Mouse (Mus musculus): Measurements from ENCODE around the gene Meis1. TPM values are rescaled to one million over a fixed set of nuclear protein-coding genes. Genes with fewer than 3 reads are reported as not detected.

The Meis1 gene
- polyA plus RNA-seq, 1 experiment from 2014 or later, result 116 TPM

- ATAC-seq (ENCODE audit: borderline replicate concordance, extremely low read depth, low FRiP score, low TSS enrichment), result no peak
- Histone ChIP-seq H3K9ac (no peak overlapping the region), H3K27me3 (no peaks in the 10 kb centered on the region), H3K27ac (no peak overlapping the region), H3K4me3 (no peak overlapping the region), H3K4me1 (no peaks in the 10 kb centered on the region), H3K4me2 (no peak overlapping the region), H3K9me3 (no peaks in the 10 kb centered on the region), H3K36me3 (no peaks in the 10 kb centered on the region)
- 54% methylated on average over 6 of the region's 6 CpGs for WGBS
These were observed 106.3 kb downstream of the Meis1 start for GRCm38 (mm10) chr11:18912311-18913019.

GRCm38 (mm10) chr11:18906866-18907265 lies 111.9 kb downstream of the Meis1 start:
- 72% methylated on average over 3 of the region's 3 CpGs for WGBS
- Histone ChIP-seq H3K9me3 (no peaks in the 10 kb centered on the region), H3K9ac (no peak overlapping the region), H3K27me3 (no peaks in the 10 kb centered on the region), H3K4me3 (no peak overlapping the region), H3K4me1 (no peaks in the 10 kb centered on the region; the same call in 1 of the 2 replicates), H3K4me2 (no peak overlapping the region), H3K36me3 (0 out of 2 replicates have a peak, but pooled peaks cover 3% of the 10 kb centered on the region), H3K27ac (no peak overlapping the region)
- no peak for ATAC-seq (ENCODE audit: borderline replicate concordance, extremely low read depth, low FRiP score, low TSS enrichment)

- H3K4me3 ChIP-seq, result no peak overlapping the region
- H3K36me3 ChIP-seq, result 0 out of 2 replicates have a peak, but pooled peaks cover 3% of the 10 kb centered on the region
- ATAC-seq (ENCODE audit: borderline replicate concordance, extremely low read depth, low FRiP score, low TSS enrichment), result no peak
- H3K9me3 ChIP-seq, result no peaks in the 10 kb centered on the region
- H3K9ac ChIP-seq, result no peak overlapping the region
- no peaks in the 10 kb centered on the region for H3K27me3 ChIP-seq
- H3K4me1 ChIP-seq, result no peaks in the 10 kb centered on the region; the same call in 1 of the 2 replicates
- 83% methylated on average over 1 of the region's 1 CpGs for WGBS
- H3K4me2 ChIP-seq, result no peak overlapping the region
- no peak overlapping the region for H3K27ac ChIP-seq
These were observed 113.4 kb downstream of the Meis1 start for GRCm38 (mm10) chr11:18905431-18905830.

GRCm38 (mm10) chr11:18904880-18905279 lies 113.9 kb downstream of the Meis1 start:
- Histone ChIP-seq H3K9me3 (no peaks in the 10 kb centered on the region), H3K4me1 (no peaks in the 10 kb centered on the region; the same call in 1 of the 2 replicates), H3K27me3 (no peaks in the 10 kb centered on the region), H3K4me3 (no peak overlapping the region), H3K4me2 (no peak overlapping the region), H3K9ac (no peak overlapping the region), H3K27ac (no peak overlapping the region), H3K36me3 (0 out of 2 replicates have a peak, but pooled peaks cover 3% of the 10 kb centered on the region)
- no peak for ATAC-seq (ENCODE audit: borderline replicate concordance, extremely low read depth, low FRiP score, low TSS enrichment)
- WGBS, result 77% methylated on average over 1 of the region's 1 CpGs

- WGBS, result 58% methylated on average over 5 of the region's 5 CpGs
These were observed 114.5 kb downstream of the Meis1 start for GRCm38 (mm10) chr11:18904285-18904684.

GRCm38 (mm10) chr11:18900489-18900888 lies 118.3 kb downstream of the Meis1 start:
- ATAC-seq (ENCODE audit: borderline replicate concordance, extremely low read depth, low FRiP score, low TSS enrichment), result no peak
- H3K27ac ChIP-seq, result no peak overlapping the region
- H3K9ac ChIP-seq, result no peak overlapping the region
- H3K36me3 ChIP-seq, result 0 out of 2 replicates have a peak, but pooled peaks cover 3% of the 10 kb centered on the region
- H3K27me3 ChIP-seq, result no peaks in the 10 kb centered on the region
- WGBS, result 42% methylated on average over 2 of the region's 2 CpGs
- no peak overlapping the region for H3K4me2 ChIP-seq
- peaks cover 25% of the 10 kb centered on the region for H3K4me1 ChIP-seq
- H3K4me3 ChIP-seq, result no peak overlapping the region
- H3K9me3 ChIP-seq, result no peaks in the 10 kb centered on the region

More at GRCm38 (mm10) chr11:18904285-18904684, 114.5 kb downstream of the Meis1 start:
- H3K27ac ChIP-seq, result no peak overlapping the region
- no peak overlapping the region for H3K4me2 ChIP-seq
- 0 out of 2 replicates have a peak, but pooled peaks cover 3% of the 10 kb centered on the region for H3K36me3 ChIP-seq
- H3K4me3 ChIP-seq, result no peak overlapping the region
- H3K4me1 ChIP-seq, result peaks cover 3% of the 10 kb centered on the region
- H3K27me3 ChIP-seq, result no peaks in the 10 kb centered on the region
- H3K9ac ChIP-seq, result no peak overlapping the region
- ATAC-seq (ENCODE audit: borderline replicate concordance, extremely low read depth, low FRiP score, low TSS enrichment), result no peak
- H3K9me3 ChIP-seq, result no peaks in the 10 kb centered on the region

GRCm38 (mm10) chr11:18898862-18899261 lies 119.9 kb downstream of the Meis1 start:
- Histone ChIP-seq H3K4me3 (no peak overlapping the region), H3K4me2 (no peak overlapping the region), H3K9ac (no peak overlapping the region), H3K27me3 (no peaks in the 10 kb centered on the region), H3K4me1 (peaks cover 25% of the 10 kb centered on the region), H3K27ac (peak overlapping the region; percentile 61), H3K9me3 (no peaks in the 10 kb centered on the region), H3K36me3 (no peaks in the 10 kb centered on the region)
- WGBS, result 13% methylated on average over 4 of the region's 4 CpGs
- ATAC-seq (ENCODE audit: borderline replicate concordance, extremely low read depth, low FRiP score, low TSS enrichment), result no peak

- Histone ChIP-seq H3K4me2 (peak overlapping the region; percentile 16; the same call in 1 of the 2 replicates), H3K36me3 (no peaks in the 10 kb centered on the region), H3K4me3 (no peak overlapping the region), H3K27me3 (no peaks in the 10 kb centered on the region), H3K27ac (peak overlapping the region; percentile 63), H3K4me1 (peaks cover 25% of the 10 kb centered on the region), H3K9ac (no peak overlapping the region), H3K9me3 (no peaks in the 10 kb centered on the region)
- peak; percentile 73; the same call in 1 of the 2 replicates for ATAC-seq (ENCODE audit: borderline replicate concordance, extremely low read depth, low FRiP score, low TSS enrichment)
- 9% methylated on average over 7 of the region's 7 CpGs for WGBS
These were observed 120.7 kb downstream of the Meis1 start for GRCm38 (mm10) chr11:18897921-18898646.

GRCm38 (mm10) chr11:18897250-18897649 lies 121.5 kb downstream of the Meis1 start:
- Histone ChIP-seq H3K27ac (peak overlapping the region; percentile 63; the same call in 1 of the 2 replicates), H3K4me3 (no peak overlapping the region), H3K9me3 (no peaks in the 10 kb centered on the region), H3K36me3 (no peaks in the 10 kb centered on the region), H3K4me1 (peaks cover 25% of the 10 kb centered on the region), H3K27me3 (no peaks in the 10 kb centered on the region), H3K4me2 (no peak overlapping the region), H3K9ac (no peak overlapping the region)
- WGBS, result 40% methylated on average over 2 of the region's 2 CpGs
- ATAC-seq (ENCODE audit: borderline replicate concordance, extremely low read depth, low FRiP score, low TSS enrichment), result no peak

- Histone ChIP-seq H3K4me3 (no peak overlapping the region), H3K36me3 (no peaks in the 10 kb centered on the region), H3K9me3 (no peaks in the 10 kb centered on the region), H3K4me2 (no peak overlapping the region), H3K27me3 (no peaks in the 10 kb centered on the region), H3K4me1 (peaks cover 16% of the 10 kb centered on the region), H3K9ac (no peak overlapping the region), H3K27ac (no peak overlapping the region)
- ATAC-seq (ENCODE audit: borderline replicate concordance, extremely low read depth, low FRiP score, low TSS enrichment), result no peak
- 25% methylated on average over 2 of the region's 2 CpGs for WGBS
These were observed 126.3 kb downstream of the Meis1 start for GRCm38 (mm10) chr11:18892470-18892869.

GRCm38 (mm10) chr11:18889139-18889538 lies 129.6 kb downstream of the Meis1 start:
- WGBS, result 15% methylated on average over 5 of the region's 5 CpGs
- H3K27me3 ChIP-seq, result no peaks in the 10 kb centered on the region
- H3K27ac ChIP-seq, result no peak overlapping the region
- H3K9me3 ChIP-seq, result no peaks in the 10 kb centered on the region
- no peak overlapping the region for H3K4me3 ChIP-seq
- no peak overlapping the region for H3K9ac ChIP-seq
- 0 out of 2 replicates have a peak, but pooled peaks cover 6% of the 10 kb centered on the region for H3K36me3 ChIP-seq
- no peak for ATAC-seq (ENCODE audit: borderline replicate concordance, extremely low read depth, low FRiP score, low TSS enrichment)
- H3K4me1 ChIP-seq, result peaks cover 20% of the 10 kb centered on the region
- H3K4me2 ChIP-seq, result no peak overlapping the region

GRCm38 (mm10) chr11:18888651-18889050 lies 130.1 kb downstream of the Meis1 start:
- Histone ChIP-seq H3K9me3 (no peaks in the 10 kb centered on the region), H3K4me1 (peaks cover 25% of the 10 kb centered on the region), H3K9ac (no peak overlapping the region), H3K36me3 (0 out of 2 replicates have a peak, but pooled peaks cover 6% of the 10 kb centered on the region), H3K4me3 (no peak overlapping the region), H3K27me3 (no peaks in the 10 kb centered on the region), H3K4me2 (no peak overlapping the region), H3K27ac (no peak overlapping the region)
- WGBS, result 45% methylated on average over 1 of the region's 1 CpGs
- ATAC-seq (ENCODE audit: borderline replicate concordance, extremely low read depth, low FRiP score, low TSS enrichment), result no peak
